Mouse (Mus musculus) fibroblast of lung, adult 2 months (primary cell): ENCODE data around the gene Cep78.
A peak's percentile ranks its signal among the peaks of the same experiment; 100 is the strongest.

Source experiments
- DNase-seq: peaks from one replicate; pipeline ENCODE4 v3.0.0-alpha.2; 2011; ENCODE audit warnings: low read depth

Cep78 gene

GRCm38 (mm10) chr19:15965082-15965481 is 19.7 kb downstream of the Cep78 start:
- no peak for DNase-seq

GRCm38 (mm10) chr19:15964533-15964932 is 20.3 kb downstream of the Cep78 start:
- DNase-seq: no peak

GRCm38 (mm10) chr19:15963011-15963695 is 21.6 kb downstream of the Cep78 start:
- DNase-seq: peak; percentile 18

- no peak for DNase-seq
Measured at GRCm38 (mm10) chr19:15962313-15962712, 22.5 kb downstream of the Cep78 start.

- no peak for DNase-seq
Measured at GRCm38 (mm10) chr19:15950225-15950624, 34.6 kb downstream of the Cep78 start.

- no peak for DNase-seq
Measured at GRCm38 (mm10) chr19:15948867-15949266, 35.9 kb downstream of the Cep78 start.

GRCm38 (mm10) chr19:15948426-15948825 is 36.4 kb downstream of the Cep78 start:
- DNase-seq: no peak

- no peak for DNase-seq
Measured at GRCm38 (mm10) chr19:15947237-15947636, 37.6 kb downstream of the Cep78 start, which contains the start of gene Psat1. Psat1 (minus strand) TSS chr19:15947337.

GRCm38 (mm10) chr19:15946663-15947062 is 38.1 kb downstream of the Cep78 start:
- DNase-seq: no peak

- no peak for DNase-seq
Measured at GRCm38 (mm10) chr19:15943117-15943423, 41.7 kb downstream of the Cep78 start.

GRCm38 (mm10) chr19:15942421-15943116 is 42.2 kb downstream of the Cep78 start:
- DNase-seq: no peak

GRCm38 (mm10) chr19:15941399-15941798 is 43.4 kb downstream of the Cep78 start:
- no peak for DNase-seq

- DNase-seq: peak; percentile 87
Measured at GRCm38 (mm10) chr19:15925719-15926045, 59.1 kb downstream of the Cep78 start.

- peak; percentile 82 for DNase-seq
Measured at GRCm38 (mm10) chr19:15924866-15925718, 59.7 kb downstream of the Cep78 start.

- no peak for DNase-seq
Measured at GRCm38 (mm10) chr19:15924181-15924865, 60.5 kb downstream of the Cep78 start.

- no peak for DNase-seq
Measured at GRCm38 (mm10) chr19:15923426-15923825, 61.4 kb downstream of the Cep78 start.

- no peak for DNase-seq
Measured at GRCm38 (mm10) chr19:15919336-15919735, 65.5 kb downstream of the Cep78 start.

GRCm38 (mm10) chr19:15918111-15918510 is 66.7 kb downstream of the Cep78 start:
- DNase-seq: no peak

GRCm38 (mm10) chr19:15913249-15913997 is 71.4 kb downstream of the Cep78 start:
- no peak for DNase-seq

GRCm38 (mm10) chr19:15911441-15911840 is 73.3 kb downstream of the Cep78 start:
- no peak for DNase-seq

GRCm38 (mm10) chr19:15910987-15911386 is 73.8 kb downstream of the Cep78 start:
- no peak for DNase-seq

GRCm38 (mm10) chr19:15910488-15910887 is 74.3 kb downstream of the Cep78 start:
- DNase-seq: no peak
